Mouse (Mus musculus) brown adipose tissue, adult 24 weeks (tissue): ENCODE data around the gene Sfxn5. TPM values are rescaled to one million over a fixed set of nuclear protein-coding genes. Genes with fewer than 3 reads are reported as not detected.

ENCODE experiments used
- polyA plus RNA-seq: library from polyadenylated mRNA; stranded (reverse); fragments of >200 nt; gene quantifications from 2 replicates; pipeline ENCODE4 v1.2.4, GENCODE M21; 2012; ENCODE audit not compliant: missing spikeins, insufficient read depth, insufficient read length

Sfxn5 gene
- polyA plus RNA-seq, 1 experiment, result 66.8 TPM

Other genes starting within 250 kb of the Sfxn5 start
- gene Spr, start 195.7 kb downstream of the Sfxn5 start, polyA plus RNA-seq, result 64.9 and 65.8 TPM in 2 replicates
- gene Emx1, start 146.0 kb downstream of the Sfxn5 start, polyA plus RNA-seq, result not detected in 2 replicates
- 10.0 and 10.3 TPM in 2 replicates for gene Rab11fip5, start 41.2 kb upstream of the Sfxn5 start, polyA plus RNA-seq
- not detected in 2 replicates for gene Noto, start 90.5 kb upstream of the Sfxn5 start, polyA plus RNA-seq
- 8.3 and 12.7 TPM in 2 replicates for gene Smyd5, start 98.6 kb upstream of the Sfxn5 start, polyA plus RNA-seq
- 85.6 and 142 TPM in 2 replicates for gene Cct7, start 118.1 kb upstream of the Sfxn5 start, polyA plus RNA-seq
- gene Pradc1, start 118.5 kb upstream of the Sfxn5 start, polyA plus RNA-seq, result 15.1 and 16.3 TPM in 2 replicates
- not detected in 2 replicates for gene Fbxo41, start 169.6 kb upstream of the Sfxn5 start, polyA plus RNA-seq
- not detected in 2 replicates for gene Egr4, start 180.2 kb upstream of the Sfxn5 start, polyA plus RNA-seq